Mouse (Mus musculus) layer of hippocampus, adult 8-10 months (tissue): ENCODE data around the gene Olfr1126. TPM values are rescaled to one million over a fixed set of nuclear protein-coding genes. Genes with fewer than 3 reads are reported as not detected.
"Not testable (repeated sequence)": the region's sequence is repeated elsewhere in the genome, so short reads cannot be mapped to it uniquely, and the experiment has no call there.

Experiments
- DNase-seq, 2 experiments: peaks; one replicate each; pipeline ENCODE4 v3.0.0; 2022; ENCODE audit warnings: low spot score in 2 of 2
- total RNA-seq, 4 experiments: library from RNA; stranded (reverse); gene quantifications; 2 replicates each; pipeline ENCODE4 v1.2.4; 2022

The Olfr1126 gene
- not detected for total RNA-seq

GRCm38 (mm10) chr2:87453662-87454061 lies at the start of gene Olfr1126:
Gene Olfr1126 (plus strand): TSS chr2:87453962.
- DNase-seq: no peak

GRCm38 (mm10) chr2:87416335-87416734 lies 37.4 kb upstream of the Olfr1126 start, which contains the start of gene Olfr1123:
Gene Olfr1123 (plus strand): TSS chr2:87416635.
- DNase-seq: no peak

- DNase-seq: no peak
Observed at GRCm38 (mm10) chr2:87429975-87430374, 23.8 kb upstream of the Olfr1126 start, which contains the start of gene Olfr1124. Gene Olfr1124 (plus strand): TSS chr2:87430275.

- DNase-seq: no peak
Observed at GRCm38 (mm10) chr2:87437731-87438130, 16.0 kb upstream of the Olfr1126 start.

GRCm38 (mm10) chr2:87461769-87462168 lies 8.0 kb downstream of the Olfr1126 start:
- no peak for DNase-seq

- no peak for DNase-seq
Observed at GRCm38 (mm10) chr2:87480207-87480606, 26.4 kb downstream of the Olfr1126 start.

- DNase-seq: no peak
Observed at GRCm38 (mm10) chr2:87481158-87481557, 27.4 kb downstream of the Olfr1126 start.

- DNase-seq: no peak
Observed at GRCm38 (mm10) chr2:87482276-87482675, 28.5 kb downstream of the Olfr1126 start.

- DNase-seq: not testable (repeated sequence)
Observed at GRCm38 (mm10) chr2:87496993-87497392, 43.2 kb downstream of the Olfr1126 start, which contains the start of gene Pramel7. Gene Pramel7 (minus strand): TSS chr2:87497093.

GRCm38 (mm10) chr2:87506265-87506664 lies 52.5 kb downstream of the Olfr1126 start, which contains the start of gene Pramel6:
Gene Pramel6 (plus strand): TSS chr2:87506565.
- DNase-seq: no peak

Other genes starting within 250 kb of the Olfr1126 start
- gene Olfr1113, start 245.0 kb upstream of the Olfr1126 start, total RNA-seq: not detected
- not detected for gene Olfr1115, start 205.9 kb upstream of the Olfr1126 start, total RNA-seq
- not detected for gene Olfr1116, start 186.4 kb upstream of the Olfr1126 start, total RNA-seq
- not detected for gene Olfr1118, start 146.4 kb upstream of the Olfr1126 start, total RNA-seq
- gene Olfr1120, start 99.1 kb upstream of the Olfr1126 start, total RNA-seq: not detected
- not detected for gene Olfr1121, start 84.1 kb upstream of the Olfr1126 start, total RNA-seq
- under 1 TPM in 3 of 4 experiments, not detected in 1; 0.09 to 0.14 (median 0.10) TPM for gene Olfr1122, start 68.1 kb upstream of the Olfr1126 start, total RNA-seq
- gene Olfr1123, start 37.3 kb upstream of the Olfr1126 start, total RNA-seq: not detected
- not detected for gene Olfr1124, start 23.7 kb upstream of the Olfr1126 start, total RNA-seq
- not detected for gene Pramel7, start 43.1 kb downstream of the Olfr1126 start, total RNA-seq
- not detected for gene Pramel6, start 52.6 kb downstream of the Olfr1126 start, total RNA-seq
- gene Olfr153, start 77.8 kb downstream of the Olfr1126 start, total RNA-seq: under 1 TPM in 2 of 4 experiments, not detected in 2; 0.33 to 0.49 TPM
- gene Olfr1128, start 91.6 kb downstream of the Olfr1126 start, total RNA-seq: not detected
- not detected for gene Olfr1129, start 119.9 kb downstream of the Olfr1126 start, total RNA-seq
- not detected for gene Olfr1130, start 152.2 kb downstream of the Olfr1126 start, total RNA-seq
- not detected for gene Olfr1131, start 173.1 kb downstream of the Olfr1126 start, total RNA-seq
- not detected for gene Olfr1132, start 183.6 kb downstream of the Olfr1126 start, total RNA-seq
- not detected for gene Olfr1133, start 193.4 kb downstream of the Olfr1126 start, total RNA-seq
- gene Olfr1134, start 204.5 kb downstream of the Olfr1126 start, total RNA-seq: not detected
- gene Olfr1135, start 219.7 kb downstream of the Olfr1126 start, total RNA-seq: not detected
- not detected for gene Olfr1136, start 240.0 kb downstream of the Olfr1126 start, total RNA-seq